Mouse (Mus musculus) kidney, postnatal 36 days (tissue): ENCODE data around the gene Zfp410.
"Not testable (repeated sequence)": the region's sequence is repeated elsewhere in the genome, so short reads cannot be mapped to it uniquely, and the experiment has no call there.

Experiments used
- DNase-seq, 2 experiments: peaks; one replicate each; pipeline ENCODE4 v3.0.0; 2021 to 2022; ENCODE audit warnings: mixed read lengths in 2 of 2

Gene Zfp410

GRCm38 (mm10) chr12:84316721-84317621 lies at the start of gene Zfp410:
Zfp410 (plus strand) TSS chr12:84316852.
- peak; percentile 92 to 94 for DNase-seq

- DNase-seq = no peak
Observed at GRCm38 (mm10) chr12:84267264-84267663, 49.4 kb upstream of the Zfp410 start.

GRCm38 (mm10) chr12:84273366-84273765 lies 43.3 kb upstream of the Zfp410 start:
- DNase-seq = peak; percentile 29 to 46

GRCm38 (mm10) chr12:84275288-84275687 lies 41.4 kb upstream of the Zfp410 start:
- DNase-seq = no peak

- no peak for DNase-seq
Observed at GRCm38 (mm10) chr12:84276288-84276687, 40.4 kb upstream of the Zfp410 start.

- DNase-seq = no peak
Observed at GRCm38 (mm10) chr12:84276799-84277198, 39.9 kb upstream of the Zfp410 start.

GRCm38 (mm10) chr12:84277832-84278231 lies 38.8 kb upstream of the Zfp410 start:
- no peak for DNase-seq

GRCm38 (mm10) chr12:84278901-84279300 lies 37.8 kb upstream of the Zfp410 start:
- peak; percentile 59 to 64 for DNase-seq

- DNase-seq = no peak
Observed at GRCm38 (mm10) chr12:84284391-84284790, 32.3 kb upstream of the Zfp410 start.

GRCm38 (mm10) chr12:84284885-84285592 lies 31.6 kb upstream of the Zfp410 start, which contains the start of gene Ptgr2:
Ptgr2 (plus strand) TSS chr12:84285232.
- peak; percentile 97 to 98 for DNase-seq

GRCm38 (mm10) chr12:84285593-84285968 lies 31.1 kb upstream of the Zfp410 start:
- no peak for DNase-seq

- peak; percentile 73 to 84 for DNase-seq
Observed at GRCm38 (mm10) chr12:84288461-84288860, 28.2 kb upstream of the Zfp410 start.

GRCm38 (mm10) chr12:84297851-84298250 lies 18.8 kb upstream of the Zfp410 start:
- no peak for DNase-seq

- no peak for DNase-seq
Observed at GRCm38 (mm10) chr12:84299265-84299664, 17.4 kb upstream of the Zfp410 start.

- DNase-seq = no peak
Observed at GRCm38 (mm10) chr12:84304101-84304500, 12.6 kb upstream of the Zfp410 start.

GRCm38 (mm10) chr12:84304554-84304953 lies 12.1 kb upstream of the Zfp410 start:
- no peak for DNase-seq

GRCm38 (mm10) chr12:84311306-84311705 lies 5.3 kb upstream of the Zfp410 start:
- DNase-seq = no peak

- DNase-seq = no peak
Observed at GRCm38 (mm10) chr12:84316006-84316405, 646 bp upstream of the Zfp410 start.

- DNase-seq = peak; percentile 48 to 50
Observed at GRCm38 (mm10) chr12:84327111-84327512, 10.5 kb downstream of the Zfp410 start.

- DNase-seq = no peak
Observed at GRCm38 (mm10) chr12:84336963-84337625, 20.4 kb downstream of the Zfp410 start.

- peak; percentile 38 to 81 for DNase-seq
Observed at GRCm38 (mm10) chr12:84347192-84347591, 30.5 kb downstream of the Zfp410 start.

- DNase-seq = not testable (repeated sequence)
Observed at GRCm38 (mm10) chr12:84358699-84359098, 42.0 kb downstream of the Zfp410 start.
